24 mouse cellular contexts compared by ENCODE assay signal in the genomic region with DNA sequence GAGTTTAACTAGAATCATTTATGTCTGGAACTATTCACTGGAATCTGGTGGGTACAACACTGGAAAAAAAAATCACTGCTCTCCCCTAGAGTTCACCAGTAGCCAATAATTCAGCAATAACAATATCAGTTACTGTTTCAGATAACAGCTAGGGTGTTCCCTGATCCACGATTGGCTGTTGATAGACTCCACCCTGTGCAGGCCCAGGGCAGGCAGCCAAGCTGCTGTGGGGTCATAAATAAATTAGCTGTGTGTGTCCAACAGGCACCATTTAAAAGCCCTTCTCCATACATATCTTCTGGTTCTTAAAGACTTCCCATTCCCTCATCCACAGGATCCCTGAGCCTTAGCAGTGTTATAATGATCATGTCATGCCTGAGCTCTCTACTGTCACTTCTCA.
A peak's percentile ranks its signal among the peaks of the same experiment; 100 is the strongest.
DNase-seq lines count a peak whose midpoint lies in the region; ATAC-seq and TF ChIP-seq lines count a peak whose summit lies in the region.
"Had no signal": no experiment of that assay in that cellular context is flagged by ENCODE, and none has a peak within 500 bp of the region (broad histone marks: within the 10 kb centered on the region; RNA-seq: fewer than 3 reads in every experiment).

No protein-coding gene starts in this region.

- TF ChIP-seq CTCF in hindbrain, postnatal 0 days (IDR thresholded peaks at IDR 0.05; ENCODE audit: low read depth) = no peak

- H3K27me3 ChIP-seq in kidney, embryonic 15.5 days = no peaks in the 10 kb centered on the region
- H3K27me3 ChIP-seq in lung, embryonic 15.5 days = no peaks in the 10 kb centered on the region
- H3K27me3 ChIP-seq in hindbrain, postnatal 0 days (ENCODE audit: insufficient read depth, low read length) = no peaks in the 10 kb centered on the region
- H3K27me3 ChIP-seq: forebrain, embryonic 13.5 days; heart, embryonic 13.5 days; hindbrain, embryonic 15.5 days; limb, embryonic 13.5 days had no signal

- ATAC-seq in kidney, embryonic 15.5 days (replicated peaks; ENCODE audit: low FRiP score) = 0 out of 2 replicates have a peak, but pooled peaks have one; percentile 36
- peak; percentile 59; the same call in 1 of the 2 replicates for ATAC-seq in lung, embryonic 15.5 days (ENCODE audit: borderline replicate concordance, extremely low read depth, low FRiP score, low TSS enrichment)
- ATAC-seq in hindbrain, postnatal 0 days = no peak
- ATAC-seq: CD4-positive, CD25-positive, alpha-beta regulatory T cell, adult 4 months; forebrain, embryonic 13.5 days had no signal

- H3K9me3 ChIP-seq in kidney, embryonic 15.5 days (replicated peaks) = no peaks in the 10 kb centered on the region
- H3K9me3 ChIP-seq in lung, embryonic 15.5 days = no peaks in the 10 kb centered on the region
- H3K9me3 ChIP-seq in hindbrain, postnatal 0 days (ENCODE audit: low read length) = no peaks in the 10 kb centered on the region
- H3K9me3 ChIP-seq: forebrain, embryonic 13.5 days; heart, embryonic 13.5 days; hindbrain, embryonic 10.5 days; hindbrain, embryonic 15.5 days; limb, embryonic 13.5 days had no signal

- DNase-seq in adrenal gland, postnatal 25 days = peak; percentile 6
- DNase-seq in adrenal gland, postnatal 4 days (ENCODE audit: low spot score in 2 of 2) = no peak
- no peak for DNase-seq in kidney, adult 9 months
- DNase-seq in lung, adult 18-20 months = no peak
- peak; percentile 60 to 72 for DNase-seq in kidney, postnatal 4 days
- DNase-seq in hindbrain, postnatal 0 days (ENCODE audit: low spot score) = no peak
- DNase-seq: cerebellum, adult 8-10 months; cerebellum, postnatal 25 days; gastrocnemius, postnatal 14 days; heart, adult 2 months; lung, postnatal 14 days; midbrain, embryonic 14.5 days; retina, postnatal 1 day; right cerebral cortex, postnatal 14 days; thymus, postnatal 4 days had no signal

- no peak overlapping the region for H3K4me3 ChIP-seq in kidney, embryonic 15.5 days (replicated peaks)
- no peak overlapping the region for H3K4me3 ChIP-seq in lung, embryonic 15.5 days
- no peak overlapping the region for H3K4me3 ChIP-seq in hindbrain, postnatal 0 days (ENCODE audit: low read length)
- H3K4me3 ChIP-seq: forebrain, embryonic 13.5 days; heart, adult 2 months; heart, embryonic 13.5 days; hindbrain, embryonic 10.5 days; hindbrain, embryonic 15.5 days; limb, embryonic 13.5 days had no signal

- no peak overlapping the region for H3K9ac ChIP-seq in kidney, embryonic 15.5 days
- H3K9ac ChIP-seq in lung, embryonic 15.5 days = no peak overlapping the region
- no peak overlapping the region for H3K9ac ChIP-seq in hindbrain, postnatal 0 days (replicated peaks; ENCODE audit: low read length)
- H3K9ac ChIP-seq: forebrain, embryonic 13.5 days; heart, embryonic 13.5 days; hindbrain, embryonic 15.5 days; limb, embryonic 13.5 days had no signal

- 33% methylated on average over 1 of the region's 1 CpGs for WGBS in kidney, embryonic 15.5 days
- 33% methylated on average over 1 of the region's 1 CpGs for WGBS in lung, embryonic 15.5 days
- WGBS in hindbrain, postnatal 0 days = 71% methylated on average over 1 of the region's 1 CpGs

- no peaks in the 10 kb centered on the region for H3K4me1 ChIP-seq in kidney, embryonic 15.5 days
- no peaks in the 10 kb centered on the region for H3K4me1 ChIP-seq in lung, embryonic 15.5 days
- no peaks in the 10 kb centered on the region for H3K4me1 ChIP-seq in hindbrain, postnatal 0 days (ENCODE audit: insufficient read depth, low read length)
- H3K4me1 ChIP-seq: forebrain, embryonic 13.5 days; hindbrain, embryonic 10.5 days; hindbrain, embryonic 15.5 days; limb, embryonic 13.5 days had no signal

- H3K4me2 ChIP-seq in kidney, embryonic 15.5 days = no peak overlapping the region
- H3K4me2 ChIP-seq in lung, embryonic 15.5 days = no peak overlapping the region
- no peak overlapping the region for H3K4me2 ChIP-seq in hindbrain, postnatal 0 days (ENCODE audit: low read depth, low read length)
- H3K4me2 ChIP-seq: forebrain, embryonic 13.5 days; heart, embryonic 13.5 days; hindbrain, embryonic 15.5 days; limb, embryonic 13.5 days; liver, embryonic 11.5 days had no signal

- H3K27ac ChIP-seq in kidney, embryonic 15.5 days = no peak overlapping the region
- no peak overlapping the region for H3K27ac ChIP-seq in lung, embryonic 15.5 days
- H3K27ac ChIP-seq in hindbrain, postnatal 0 days = no peak overlapping the region
- H3K27ac ChIP-seq: forebrain, embryonic 13.5 days; heart, adult 2 months; heart, embryonic 13.5 days; hindbrain, embryonic 10.5 days; hindbrain, embryonic 15.5 days; limb, embryonic 13.5 days had no signal

- H3K36me3 ChIP-seq in kidney, embryonic 15.5 days = no peaks in the 10 kb centered on the region
- H3K36me3 ChIP-seq in lung, embryonic 15.5 days = no peaks in the 10 kb centered on the region
- H3K36me3 ChIP-seq in hindbrain, postnatal 0 days (ENCODE audit: insufficient read depth, low read length) = no peaks in the 10 kb centered on the region
- H3K36me3 ChIP-seq: heart, embryonic 13.5 days; hindbrain, embryonic 10.5 days; hindbrain, embryonic 15.5 days; limb, embryonic 13.5 days had no signal

Comparison
In these comparisons a context has a peak if more than half of its experiments do, and no peak if none do; other contexts are left out.
1. DNase-seq: peak in adrenal gland, postnatal 25 days (single experiment) and kidney, postnatal 4 days (2 of 2); none in adrenal gland, postnatal 4 days (0 of 2), kidney, adult 9 months (single experiment), lung, adult 18-20 months (0 of 2) and hindbrain, postnatal 0 days (single experiment).